Mouse (Mus musculus) CH12.LX (cell line): ENCODE measurements around the gene Tkfc. TPM values are rescaled to one million over a fixed set of nuclear protein-coding genes. Genes with fewer than 3 reads are reported as not detected.

Experiments
- DNase-seq: peaks from one replicate; pipeline ENCODE4 v3.0.0-alpha.2; 2013; ENCODE audit errors: extremely low read depth
- H3K27ac ChIP-seq: 2 replicates; pipeline ENCODE4 v1.5.1; 2012; ENCODE audit warnings: low read depth, mild to moderate bottlenecking, control low read depth, moderate library complexity; ENCODE audit not compliant: insufficient read depth
- H3K27me3 ChIP-seq: replicated peaks from 2 replicates; pipeline ENCODE3; 2012; ENCODE audit warnings: inconsistent platforms
- H3K36me3 ChIP-seq, 2 experiments: replicated peaks in 1 of 2; 2 replicates each; pipeline versions ENCODE3 to v1.6.1; 2012; ENCODE audit warnings: inconsistent platforms in 1 of 2, low read length in 1 of 2, mild to moderate bottlenecking in 1 of 2, mixed read lengths in 1 of 2, moderate library complexity in 1 of 2; ENCODE audit not compliant: control insufficient read depth in 1 of 2, insufficient read depth in 1 of 2
- H3K4me1 ChIP-seq, 2 experiments: 2 replicates each; pipeline ENCODE4 v1.6.1; 2012; ENCODE audit warnings: inconsistent platforms in 1 of 2, moderate library complexity in 1 of 2; ENCODE audit not compliant: insufficient read depth in 2 of 2, control insufficient read depth in 1 of 2
- H3K4me2 ChIP-seq: 2 replicates; pipeline ENCODE4 v1.6.1; 2012; ENCODE audit warnings: low read depth, mild to moderate bottlenecking, control low read depth; ENCODE audit not compliant: poor library complexity, insufficient read depth, severe bottlenecking
- H3K4me3 ChIP-seq, 3 experiments: fragments of 150-350 bp in 1 of 3; sonication (generic) in 1 of 3; replicated peaks in 1 of 3; 2 replicates each; pipeline versions ENCODE3 to v1.5.1; 2011 to 2012; ENCODE audit warnings: low read depth in 2 of 3, low read length in 2 of 3, mild to moderate bottlenecking in 2 of 3, moderate library complexity in 2 of 3, control low read depth in 1 of 3, improper control_type of control experiment in 1 of 3, inconsistent platforms in 1 of 3, mixed read lengths in 1 of 3; ENCODE audit not compliant: poor library complexity in 1 of 3
- H3K79me2 ChIP-seq: replicated peaks from 2 replicates; pipeline ENCODE4 v1.6.1; 2012; ENCODE audit warnings: mild to moderate bottlenecking, moderate library complexity; ENCODE audit not compliant: control insufficient read depth, poor library complexity, insufficient read depth, severe bottlenecking; ENCODE audit errors: extremely low read depth
- H3K9ac ChIP-seq: 2 replicates; pipeline ENCODE4 v1.6.1; 2012; ENCODE audit warnings: low read depth, mild to moderate bottlenecking, control low read depth, moderate library complexity; ENCODE audit not compliant: insufficient read depth
- H3K9me3 ChIP-seq: replicated peaks from 2 replicates; pipeline ENCODE3; 2012; ENCODE audit warnings: low read length, inconsistent platforms, mixed read lengths
- CHD2 ChIP-seq: IDR thresholded peaks from 2 replicates; pipeline ENCODE4 v1.6.1; 2011; ENCODE audit warnings: low read length, improper control_type of control experiment
- ETS1 ChIP-seq: conservative IDR thresholded peaks from 2 replicates; pipeline ENCODE4 v1.6.1; 2012; ENCODE audit warnings: low read depth, mild to moderate bottlenecking, inconsistent platforms, low read length, improper control_type of control experiment, moderate library complexity
- IRF4 ChIP-seq: IDR thresholded peaks from 2 replicates; pipeline ENCODE4 v1.6.1; 2014; ENCODE audit warnings: low read depth, mild to moderate bottlenecking, inconsistent platforms, low read length, improper control_type of control experiment
- MAX ChIP-seq: IDR thresholded peaks from 2 replicates; pipeline ENCODE4 v1.6.1; 2011; ENCODE audit warnings: low read length, improper control_type of control experiment
- MEF2A ChIP-seq: IDR thresholded peaks from 2 replicates; pipeline ENCODE4 v1.6.1; 2014; ENCODE audit warnings: low read depth, mild to moderate bottlenecking, inconsistent platforms, low read length, improper control_type of control experiment, borderline replicate concordance
- MXI1 ChIP-seq: IDR thresholded peaks from 2 replicates; pipeline ENCODE4 v1.6.1; 2011; ENCODE audit warnings: mild to moderate bottlenecking, low read depth, low read length, improper control_type of control experiment
- NELFE ChIP-seq: IDR thresholded peaks from 2 replicates; pipeline ENCODE4 v1.6.1; 2011; ENCODE audit warnings: low read depth, low read length, improper control_type of control experiment
- NRF1 ChIP-seq: IDR thresholded peaks from 2 replicates; pipeline ENCODE4 v1.6.1; 2014; ENCODE audit warnings: low read depth, mild to moderate bottlenecking, inconsistent platforms, low read length, improper control_type of control experiment, moderate library complexity
- POLR2AphosphoS2 ChIP-seq: IDR thresholded peaks from 2 replicates; pipeline ENCODE4 v1.6.1; 2011; ENCODE audit warnings: low read depth, low read length, improper control_type of control experiment
- RCOR1 ChIP-seq: conservative IDR thresholded peaks from 2 replicates; pipeline ENCODE4 v1.6.1; 2012; ENCODE audit warnings: low read depth, mild to moderate bottlenecking, inconsistent platforms, low read length, improper control_type of control experiment
- TBP ChIP-seq: conservative IDR thresholded peaks from 2 replicates; pipeline ENCODE4 v1.6.1; 2011; ENCODE audit warnings: low read depth, low read length, improper control_type of control experiment
- TCF12 ChIP-seq: IDR thresholded peaks from 2 replicates; pipeline ENCODE4 v1.6.1; 2014; ENCODE audit warnings: low read depth, mild to moderate bottlenecking, inconsistent platforms, low read length, improper control_type of control experiment
- USF1 ChIP-seq: IDR thresholded peaks from 2 replicates; pipeline ENCODE4 v1.6.1; 2014; ENCODE audit warnings: low read depth, mild to moderate bottlenecking, inconsistent platforms, low read length, improper control_type of control experiment
- ZC3H11A ChIP-seq: IDR thresholded peaks from 2 replicates; pipeline ENCODE4 v1.6.1; 2012; ENCODE audit warnings: low read depth, mild to moderate bottlenecking, inconsistent platforms, low read length, improper control_type of control experiment
- ZKSCAN1 ChIP-seq: IDR thresholded peaks from 2 replicates; pipeline ENCODE4 v1.6.1; 2012; ENCODE audit warnings: low read depth, inconsistent platforms, low read length, improper control_type of control experiment, borderline replicate concordance
- ZMIZ1 ChIP-seq: IDR thresholded peaks from 2 replicates; pipeline ENCODE4 v1.6.1; 2012; ENCODE audit warnings: low read depth, mild to moderate bottlenecking, inconsistent platforms, low read length, improper control_type of control experiment
- ZNF384 ChIP-seq: IDR thresholded peaks from 2 replicates; pipeline ENCODE4 v1.6.1; 2012; ENCODE audit warnings: low read depth, low read length, improper control_type of control experiment, inconsistent platforms
- dilution Hi-C: fragments of 300-500 bp; cut with MboI; formaldehyde crosslinking; loops from 2 replicates; pipeline ENCODE4 v1.14.3; 2020; ENCODE audit warnings: low sequenced_read_pairs; ENCODE audit not compliant: extremely low pct_unique_long_range_greater_than_20kb, extremely low pct_ligation_motif_present
- in situ Hi-C: fragments of 300-500 bp; cut with MboI; formaldehyde crosslinking; loops from 3 replicates; pipeline ENCODE4 v1.14.3; 2019; ENCODE audit warnings: low sequenced_read_pairs, low pct_ligation_motif_present, low pct_unique_long_range_greater_than_20kb, mixed read lengths
- polyA plus RNA-seq: library from polyadenylated mRNA; unstranded; fragments of >175 nt; gene quantifications from 2 replicates; pipeline ENCODE4 v1.2.1, GENCODE M21; 2012; ENCODE audit warnings: low read depth; ENCODE audit not compliant: insufficient read length
- total RNA-seq, 2 experiments: library from RNA; depleted of rRNA; stranded (reverse); fragments of 300-350 nt in 1 of 2; fragments of >200 nt in 1 of 2; gene quantifications; 2 replicates each; pipeline ENCODE4 v1.2.3; 2012 to 2014

The Tkfc gene
- total and polyA plus RNA-seq, 3 experiments = 2.4 to 15.0 (median 11.0) TPM

- no peak overlapping the region for H3K4me3 ChIP-seq
- no peak overlapping the region for H3K4me2 ChIP-seq
- dilution Hi-C loops (no loop called here), in situ Hi-C loops (no loop called here)
- H3K9ac ChIP-seq = no peak overlapping the region
- H3K36me3 ChIP-seq = peaks cover 0 to 18% of the 10 kb centered on the region in 2 experiments
- no peaks in the 10 kb centered on the region for H3K9me3 ChIP-seq
- no peaks in the 10 kb centered on the region for H3K27me3 ChIP-seq
- H3K79me2 ChIP-seq = no peaks in the 10 kb centered on the region
- no peak overlapping the region for H3K27ac ChIP-seq
- H3K4me1 ChIP-seq = peaks cover 0 to 13% of the 10 kb centered on the region in 2 experiments; a peak in 3 of 4 replicates
- DNase-seq = no peak
- TF ChIP-seq MAX (no peak), USF1 (no peak), NELFE (no peak), POLR2AphosphoS2 (no peak), MEF2A (no peak), NRF1 (no peak), TBP (no peak), RCOR1 (no peak), IRF4 (no peak), CHD2 (no peak), ETS1 (no peak), TCF12 (no peak), ZKSCAN1 (no peak), ZNF384 (no peak), MXI1 (no peak), ZC3H11A (no peak)
Measured at GRCm38 (mm10) chr19:10640589-10641378, 35.3 kb upstream of the Tkfc start.

GRCm38 (mm10) chr19:10640080-10640479 lies 34.6 kb upstream of the Tkfc start:
- no peak for DNase-seq
- dilution Hi-C loops = no loop called here
- Histone ChIP-seq H3K27ac (no peak overlapping the region), H3K36me3 (peaks cover 0 to 21% of the 10 kb centered on the region in 2 experiments), H3K4me1 (peaks cover 0 to 17% of the 10 kb centered on the region in 2 experiments; a peak in 3 of 4 replicates), H3K79me2 (no peaks in the 10 kb centered on the region), H3K4me2 (no peak overlapping the region), H3K27me3 (no peaks in the 10 kb centered on the region), H3K4me3 (no peak overlapping the region), H3K9ac (no peak overlapping the region), H3K9me3 (no peaks in the 10 kb centered on the region)
- in situ Hi-C loops = no loop called here
- TF ChIP-seq ZKSCAN1 = no peak
- TF ChIP-seq ZMIZ1 = no peak
- TF ChIP-seq ETS1 = no peak
